In the genomic region with DNA sequence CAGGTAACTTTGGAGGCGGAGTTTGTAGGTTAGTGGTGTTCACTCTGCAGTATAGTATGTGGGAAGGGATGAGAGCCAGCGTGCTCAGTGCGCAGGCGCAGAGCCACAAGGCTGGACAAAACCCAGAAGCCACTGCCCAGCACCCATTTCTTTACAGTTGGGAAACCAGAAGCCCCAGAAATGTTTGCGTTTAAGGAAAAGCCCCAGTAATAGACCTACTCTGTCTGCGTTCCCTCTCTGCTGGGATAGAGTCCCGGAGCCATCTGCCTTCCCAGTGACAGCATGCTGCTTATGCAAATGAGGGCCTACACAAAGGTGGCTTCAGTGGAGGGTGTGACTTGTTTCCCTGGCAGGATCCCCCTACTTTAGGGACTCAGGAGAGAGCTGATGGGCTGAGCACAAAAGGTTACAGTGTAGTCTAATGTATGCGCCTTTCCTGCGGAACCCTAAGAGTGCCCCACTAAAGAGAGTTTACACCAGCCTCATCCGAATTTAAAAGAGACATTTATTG, we compare ENCODE assay signal across 8 mouse cellular contexts.
DNase-seq lines count a peak whose midpoint lies in the region; ATAC-seq and TF ChIP-seq lines count a peak whose summit lies in the region.

No protein-coding gene starts in this region.

- no peak for TF ChIP-seq POLR2A in ES-Bruce4 (IDR thresholded peaks at IDR 0.05; ENCODE audit: insufficient read depth, low read length)

- peak; percentile 52 for DNase-seq in embryo, embryonic 9.5 days (ENCODE audit: extremely low spot score)
- DNase-seq in left cerebral cortex, postnatal 10 days (ENCODE audit: extremely low spot score in 1 of 2, low spot score in 2 of 2), result peak; percentile 40 to 50
- peak; percentile 82 for DNase-seq in midbrain, embryonic 14.5 days
- no peak for DNase-seq in gastrocnemius, postnatal 36 days
- DNase-seq in spleen, adult 18-20 months, result no peak

- intact Hi-C loops in left cerebral cortex, postnatal 10 days (cut with DNase I), result no loop called here
- intact Hi-C loops in gastrocnemius, postnatal 36 days (cut with DNase I), result no loop called here

- no peaks in the 10 kb centered on the region for H3K36me3 ChIP-seq in ES-Bruce4 (ENCODE audit: control insufficient read depth, insufficient read depth, low read length, poor library complexity, severe bottlenecking)
- H3K36me3 ChIP-seq in intestine, embryonic 15.5 days, result no peaks in the 10 kb centered on the region
- no peaks in the 10 kb centered on the region for H3K36me3 ChIP-seq in midbrain, embryonic 14.5 days (ENCODE audit: control insufficient read depth, insufficient read depth, low read length)

- no peak for TF ChIP-seq CTCF in ES-Bruce4 (IDR thresholded peaks at IDR 0.05; ENCODE audit: low read depth, low read length)

- WGBS in intestine, embryonic 15.5 days, result 13% methylated on average over 10 of the region's 10 CpGs
- WGBS in midbrain, embryonic 14.5 days, result 4% methylated on average over 10 of the region's 10 CpGs

- H3K4me2 ChIP-seq in intestine, embryonic 15.5 days (replicated peaks), result peak overlapping the region; percentile 40
- H3K4me2 ChIP-seq in midbrain, embryonic 14.5 days (ENCODE audit: low read length), result peak overlapping the region; percentile 47

- H3K4me3 ChIP-seq in ES-Bruce4 (ENCODE audit: low read depth, low read length), result no peak overlapping the region
- H3K4me3 ChIP-seq in intestine, embryonic 15.5 days (replicated peaks), result no peak overlapping the region
- no peak overlapping the region for H3K4me3 ChIP-seq in midbrain, embryonic 14.5 days (replicated peaks; ENCODE audit: low read depth, low read length)

- no peak overlapping the region for H3K27ac ChIP-seq in ES-Bruce4 (ENCODE audit: insufficient read depth, low read length)
- H3K27ac ChIP-seq in intestine, embryonic 15.5 days, result no peak overlapping the region
- peak overlapping the region; percentile 37; the same call in 1 of the 2 replicates for H3K27ac ChIP-seq in midbrain, embryonic 14.5 days (replicated peaks; ENCODE audit: low read depth, low read length)

- ATAC-seq in intestine, embryonic 15.5 days, result peak; percentile 80
- ATAC-seq in midbrain, embryonic 14.5 days (ENCODE audit: low FRiP score, low TSS enrichment), result peak; percentile 88
- no peak for ATAC-seq in activated CD4-positive, CD25-positive, alpha-beta regulatory T cell, adult 4 months

- H3K4me1 ChIP-seq in ES-Bruce4 (ENCODE audit: control insufficient read depth, insufficient read depth, low read length), result peaks cover 2% of the 10 kb centered on the region
- no peaks in the 10 kb centered on the region for H3K4me1 ChIP-seq in intestine, embryonic 15.5 days (replicated peaks)
- peaks cover 10% of the 10 kb centered on the region for H3K4me1 ChIP-seq in midbrain, embryonic 14.5 days (ENCODE audit: control insufficient read depth, insufficient read depth, low read length)

- H3K9me3 ChIP-seq in ES-Bruce4 (replicated peaks; ENCODE audit: control insufficient read depth, insufficient read depth, low read length, poor library complexity, severe bottlenecking), result peaks cover 8% of the 10 kb centered on the region; the same call in 1 of the 2 replicates
- no peaks in the 10 kb centered on the region for H3K9me3 ChIP-seq in intestine, embryonic 15.5 days
- H3K9me3 ChIP-seq in midbrain, embryonic 14.5 days (ENCODE audit: control insufficient read depth, low read length), result no peaks in the 10 kb centered on the region

- TF ChIP-seq EP300 in ES-Bruce4 (IDR thresholded peaks at IDR 0.05; ENCODE audit: insufficient read depth, low read depth, low read length), result 0 out of 2 replicates have a peak, but pooled peaks have one; percentile 19

- peaks cover 6% of the 10 kb centered on the region; the same call in 1 of the 2 replicates for H3K27me3 ChIP-seq in ES-Bruce4 (ENCODE audit: control insufficient read depth, insufficient read depth, low read length, poor library complexity, severe bottlenecking)
- H3K27me3 ChIP-seq in intestine, embryonic 15.5 days (replicated peaks), result no peaks in the 10 kb centered on the region
- no peaks in the 10 kb centered on the region for H3K27me3 ChIP-seq in midbrain, embryonic 14.5 days (ENCODE audit: control insufficient read depth, insufficient read depth, low read length)

- no peak overlapping the region for H3K9ac ChIP-seq in ES-Bruce4 (ENCODE audit: low read depth, poor library complexity, severe bottlenecking)
- no peak overlapping the region for H3K9ac ChIP-seq in intestine, embryonic 15.5 days
- H3K9ac ChIP-seq in midbrain, embryonic 14.5 days (replicated peaks; ENCODE audit: low read length), result peak overlapping the region; percentile 49; the same call in 1 of the 2 replicates

Comparison
In these comparisons a context has a peak if more than half of its experiments do, and no peak if none do; other contexts are left out.
1. DNase-seq: peak in embryo, embryonic 9.5 days (single experiment), left cerebral cortex, postnatal 10 days (2 of 2) and midbrain, embryonic 14.5 days (single experiment); none in gastrocnemius, postnatal 36 days (0 of 2) and spleen, adult 18-20 months (0 of 2).